Mouse (Mus musculus) ovary, postnatal 10 days (tissue): ENCODE measurements around the gene Rab6a.
A peak's percentile ranks its signal among the peaks of the same experiment; 100 is the strongest.
"Not testable (repeated sequence)": the region's sequence is repeated elsewhere in the genome, so short reads cannot be mapped to it uniquely, and the experiment has no call there.

Source experiments
- DNase-seq: peaks from one replicate; pipeline ENCODE4 v3.0.0; 2022; ENCODE audit warnings: low spot score

Rab6a gene

GRCm38 (mm10) chr7:100607214-100608129 lies at the start of gene Rab6a:
Rab6a (plus strand) TSS chr7:100607410.
- DNase-seq = peak; percentile 81

- no peak for DNase-seq
Observed at GRCm38 (mm10) chr7:100559331-100559730, 47.9 kb upstream of the Rab6a start.

DNA sequence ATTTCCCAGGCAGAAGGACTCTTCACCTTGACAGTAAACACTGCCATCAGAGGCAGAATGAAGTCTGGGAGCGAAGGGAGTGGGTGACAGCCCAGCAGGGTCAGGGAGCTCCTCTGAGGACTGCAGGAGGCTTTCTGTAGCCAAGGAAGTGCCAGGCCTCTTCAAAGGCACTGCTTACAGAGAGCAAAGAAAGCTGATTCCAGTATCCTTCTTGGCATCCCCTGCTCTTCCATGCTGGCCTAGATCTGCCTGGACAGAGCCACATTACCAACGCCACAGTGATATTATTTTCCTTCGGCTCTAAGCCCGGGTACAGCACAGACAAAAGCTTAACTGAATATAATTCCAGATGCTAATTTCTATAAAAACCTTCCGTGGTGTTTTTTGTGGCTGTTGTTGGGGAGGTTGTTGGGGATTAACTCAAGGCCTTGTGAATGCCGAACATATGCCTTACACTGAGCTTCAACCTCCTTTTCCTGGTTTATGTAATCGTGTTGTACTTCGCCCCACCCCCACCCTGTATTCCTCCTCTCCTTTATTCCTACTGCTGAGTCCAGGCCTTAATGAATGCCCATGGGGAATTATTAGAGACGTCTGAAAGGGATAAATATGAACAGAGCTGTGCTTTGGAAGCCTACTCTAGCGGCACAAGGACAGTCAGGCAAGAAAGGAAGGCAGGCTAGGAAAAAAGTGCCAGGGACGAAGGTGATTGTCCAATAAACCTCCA lies 45.2 kb upstream of the Rab6a start:
- no peak for DNase-seq

GRCm38 (mm10) chr7:100567238-100567637 lies 40.0 kb upstream of the Rab6a start:
- DNase-seq = not testable (repeated sequence)

- no peak for DNase-seq
Observed at GRCm38 (mm10) chr7:100569907-100570306, 37.3 kb upstream of the Rab6a start.

GRCm38 (mm10) chr7:100570930-100571715 lies 36.1 kb upstream of the Rab6a start:
- DNase-seq = no peak

GRCm38 (mm10) chr7:100572061-100572460 lies 35.1 kb upstream of the Rab6a start:
- DNase-seq = no peak

DNA sequence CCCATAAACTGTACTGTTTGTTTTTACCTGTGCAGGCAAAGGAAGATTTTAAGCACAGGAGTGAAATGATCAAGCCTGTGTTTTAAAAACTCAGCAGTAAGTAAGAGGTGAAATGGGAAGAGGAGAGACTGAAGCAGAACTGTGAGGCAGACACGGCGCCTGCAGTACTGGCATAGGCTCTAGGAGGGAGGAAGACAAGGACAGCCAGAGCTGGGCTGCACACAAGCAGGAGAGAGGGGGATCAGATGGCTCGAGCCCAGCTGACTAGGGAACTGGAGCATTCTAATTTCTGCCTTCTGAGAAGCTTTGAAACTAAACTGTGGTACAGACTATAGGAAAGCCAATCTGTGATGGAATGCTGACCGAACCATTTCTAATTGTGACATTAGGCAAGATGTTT lies 34.5 kb upstream of the Rab6a start:
- no peak for DNase-seq

GRCm38 (mm10) chr7:100578794-100579193 lies 28.4 kb upstream of the Rab6a start:
- no peak for DNase-seq

DNA sequence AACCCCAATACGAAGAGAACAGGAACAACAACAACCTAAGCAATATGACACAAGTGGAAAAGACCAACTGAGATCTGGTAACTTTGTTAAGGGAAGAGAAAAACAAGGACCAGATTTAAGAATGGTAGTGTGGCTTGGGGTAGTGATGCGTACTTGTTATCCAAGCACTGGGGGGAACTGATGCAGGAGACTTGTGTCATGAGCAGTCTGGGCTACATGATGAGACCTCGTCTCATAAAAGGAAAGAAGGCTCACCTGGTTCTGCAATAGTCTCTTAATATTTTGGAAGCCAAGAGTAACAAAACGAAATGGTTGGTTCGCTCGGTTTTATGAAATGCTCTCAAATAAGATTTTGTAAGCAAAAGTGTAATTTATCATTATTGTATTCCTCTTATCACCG lies 25.0 kb upstream of the Rab6a start:
- no peak for DNase-seq

DNA sequence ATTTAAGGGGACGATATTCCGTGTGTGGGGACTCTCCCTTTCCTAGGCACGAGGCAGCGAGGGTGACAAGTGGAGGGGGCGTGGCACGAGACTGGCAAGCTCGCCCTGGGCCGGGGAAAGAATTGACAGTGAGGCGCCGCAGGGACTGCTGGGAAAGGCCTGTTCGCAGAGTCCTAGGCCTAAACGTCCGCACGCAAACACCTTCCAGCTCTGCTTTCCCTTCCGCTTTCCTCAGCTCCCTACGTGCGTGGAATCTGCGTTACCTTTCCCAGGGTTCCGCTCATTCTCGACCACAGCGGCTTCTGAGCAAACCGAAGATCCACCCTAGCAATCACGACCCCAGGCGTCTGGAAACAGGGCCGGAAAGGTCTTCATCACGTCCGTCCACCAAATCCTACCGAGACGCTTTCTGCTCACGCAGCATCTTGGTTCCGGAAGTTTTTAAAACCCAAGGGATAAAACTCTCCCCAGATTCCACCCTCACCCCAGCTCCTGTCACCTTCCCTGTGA lies 24.4 kb upstream of the Rab6a start:
- DNase-seq = peak; percentile 81

DNA sequence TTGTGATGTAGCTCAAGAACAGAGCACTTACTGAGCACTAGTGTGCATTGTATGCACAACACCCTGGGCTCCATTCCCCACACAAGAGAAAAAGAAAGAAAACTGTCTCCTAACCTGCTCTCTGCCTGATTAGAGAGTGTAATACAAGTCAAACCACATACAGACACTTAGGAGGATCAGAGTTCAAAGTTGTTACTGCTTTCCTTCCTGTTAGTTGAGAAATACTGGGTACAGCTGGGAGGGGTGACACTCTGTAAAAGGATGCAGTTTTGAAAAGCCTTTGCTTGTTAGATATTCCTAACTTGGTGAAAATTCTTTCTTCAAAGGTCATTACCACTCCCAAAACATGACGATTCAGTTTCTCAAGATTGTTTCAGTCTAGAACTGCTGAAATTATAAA lies 17.4 kb upstream of the Rab6a start:
- no peak for DNase-seq

- DNase-seq = no peak
Observed at GRCm38 (mm10) chr7:100590504-100590844, 16.7 kb upstream of the Rab6a start.

GRCm38 (mm10) chr7:100590845-100591521 lies 16.2 kb upstream of the Rab6a start:
- peak; percentile 63 for DNase-seq

GRCm38 (mm10) chr7:100591522-100591852 lies 15.7 kb upstream of the Rab6a start:
- DNase-seq = no peak

DNA sequence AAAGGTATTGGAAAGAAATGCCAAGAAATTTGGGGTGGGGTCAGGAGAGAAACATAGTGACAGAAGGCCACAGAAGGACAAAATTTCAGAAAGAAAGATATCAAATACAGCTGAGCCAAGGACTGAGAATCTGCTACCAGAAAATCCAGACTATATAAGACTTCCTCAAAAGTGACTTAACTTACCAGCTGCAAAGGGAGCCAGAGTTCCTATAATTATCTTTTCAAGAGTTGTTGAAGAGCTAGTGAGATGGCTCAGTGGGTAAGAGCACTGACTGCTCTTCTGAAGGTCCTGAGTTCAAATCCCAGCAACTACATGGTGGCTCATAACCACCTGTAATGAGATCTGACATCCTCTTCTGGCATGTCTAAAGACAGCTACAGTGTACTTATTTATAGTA lies 13.9 kb upstream of the Rab6a start:
- DNase-seq = no peak

GRCm38 (mm10) chr7:100600211-100600610 lies 7.0 kb upstream of the Rab6a start:
- DNase-seq = no peak

GRCm38 (mm10) chr7:100608130-100608741 lies 1.0 kb downstream of the Rab6a start, which contains the start of gene Mrpl48:
Mrpl48 (minus strand) TSS chr7:100608301.
- DNase-seq = peak; percentile 53

- no peak for DNase-seq
Observed at GRCm38 (mm10) chr7:100608910-100609309, 1.7 kb downstream of the Rab6a start.

- no peak for DNase-seq
Observed at GRCm38 (mm10) chr7:100616121-100616857, 9.1 kb downstream of the Rab6a start.

DNA sequence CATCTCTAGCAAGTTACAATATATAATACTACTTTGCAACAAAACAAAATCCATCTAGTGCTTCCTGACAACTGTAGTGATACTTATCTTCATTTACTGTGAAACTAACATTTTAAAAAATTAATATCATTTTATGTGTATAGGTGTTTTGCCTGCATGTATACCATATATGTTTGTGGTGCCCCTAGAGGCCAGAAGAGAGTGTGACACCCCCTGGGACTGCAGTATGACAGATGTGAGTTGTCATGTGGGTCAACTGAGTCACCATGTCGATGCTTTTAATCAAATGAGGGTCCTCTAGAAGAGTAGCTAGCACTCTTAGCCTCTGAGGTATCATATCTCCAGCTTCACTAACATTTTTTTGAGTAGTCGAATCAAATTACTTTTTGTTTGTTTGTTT lies 15.1 kb downstream of the Rab6a start:
- no peak for DNase-seq
